Mouse (Mus musculus): ENCODE data around the gene Syne1. TPM values are rescaled to one million over a fixed set of nuclear protein-coding genes. Genes with fewer than 3 reads are reported as not detected.

Syne1 gene
- polyA plus RNA-seq, 1 experiment from 2014 or later: 7.5 TPM

DNA sequence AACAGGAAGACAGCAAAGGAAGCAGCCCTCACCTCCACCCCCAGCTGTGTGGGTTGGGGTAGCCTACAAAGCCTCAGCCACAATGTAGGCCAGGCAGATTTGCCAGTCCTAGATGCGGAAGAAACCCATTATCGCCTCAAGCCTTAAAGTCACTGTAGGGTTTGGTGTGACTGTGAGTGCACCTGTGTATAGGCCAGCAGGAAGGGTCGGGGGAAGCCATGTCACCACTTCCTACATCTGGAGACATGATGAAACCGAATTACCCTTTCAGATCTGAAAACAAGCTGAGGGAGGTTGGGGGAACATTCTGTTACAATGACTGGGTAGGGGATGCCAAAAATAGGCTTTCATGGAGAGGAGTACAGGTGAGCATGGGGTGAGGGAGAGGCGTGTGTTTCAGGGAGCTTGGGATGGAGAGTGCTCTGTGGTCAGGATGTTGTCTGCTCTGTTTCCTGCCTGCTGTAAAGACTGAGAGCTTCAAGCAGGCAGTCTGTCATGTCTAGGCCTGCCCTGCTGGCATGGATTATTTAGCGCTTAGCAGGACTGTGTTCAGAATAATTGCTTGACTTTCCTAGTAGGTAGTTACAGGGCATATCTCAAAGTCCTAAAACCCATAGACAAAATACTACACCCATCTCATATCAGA, 167.0 kb downstream of the Syne1 start:
- no peak overlapping the region for H3K27ac ChIP-seq
- H3K4me1 ChIP-seq (replicated peaks): no peaks in the 10 kb centered on the region
- no peaks in the 10 kb centered on the region for H3K9me3 ChIP-seq
- ATAC-seq: no peak
- H3K36me3 ChIP-seq: no peaks in the 10 kb centered on the region
- no peak overlapping the region for H3K9ac ChIP-seq (replicated peaks)
- no peaks in the 10 kb centered on the region for H3K27me3 ChIP-seq
- no peak overlapping the region for H3K4me3 ChIP-seq (replicated peaks)
- H3K4me2 ChIP-seq (replicated peaks): no peak overlapping the region
- 84% methylated on average over 6 of the region's 6 CpGs for WGBS

DNA sequence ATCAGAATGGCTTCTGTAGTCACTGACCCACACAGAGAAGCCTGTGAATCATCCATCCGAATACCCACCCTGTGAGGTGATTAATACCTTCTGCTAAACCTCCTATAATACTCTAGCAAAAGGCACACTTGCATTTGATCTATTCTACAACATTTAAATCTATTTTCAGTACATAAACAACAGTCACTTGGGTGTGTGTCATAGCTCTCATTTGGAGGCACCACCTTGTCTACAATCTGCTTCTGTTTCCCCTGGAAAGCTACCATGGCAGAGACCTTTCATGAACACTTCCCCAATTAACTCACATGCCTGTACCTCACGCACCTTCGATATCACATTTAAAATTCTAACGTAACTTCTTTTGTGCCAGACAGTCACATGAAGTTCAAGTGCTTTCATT, 169.7 kb downstream of the Syne1 start:
- H3K36me3 ChIP-seq: no peaks in the 10 kb centered on the region
- no peaks in the 10 kb centered on the region for H3K9me3 ChIP-seq
- H3K4me2 ChIP-seq (replicated peaks): no peak overlapping the region
- H3K27me3 ChIP-seq: no peaks in the 10 kb centered on the region
- no peak overlapping the region for H3K27ac ChIP-seq
- 92% methylated on average over 4 of the region's 4 CpGs for WGBS
- no peak overlapping the region for H3K4me3 ChIP-seq (replicated peaks)
- no peaks in the 10 kb centered on the region for H3K4me1 ChIP-seq (replicated peaks)
- no peak for ATAC-seq
- H3K9ac ChIP-seq (replicated peaks): no peak overlapping the region

DNA sequence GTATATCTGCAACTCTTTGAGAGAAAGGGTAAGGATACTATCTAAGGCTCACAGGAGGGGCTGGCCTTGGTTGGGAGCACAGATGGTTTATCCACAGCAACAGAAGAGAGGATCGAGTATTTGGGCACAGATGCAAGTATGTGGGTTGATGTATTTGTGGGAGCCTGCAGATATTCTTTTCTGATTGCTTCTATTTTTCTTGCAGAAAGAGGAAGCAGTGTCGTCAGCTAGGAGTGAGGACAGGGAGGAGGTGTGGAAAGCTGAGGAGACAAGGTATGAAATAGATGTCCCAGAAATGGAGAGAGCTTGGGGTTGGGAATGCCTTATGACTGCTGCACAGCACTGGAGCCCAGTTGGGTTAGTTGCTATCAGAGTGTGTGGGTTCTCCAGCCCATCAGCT, 172.3 kb downstream of the Syne1 start:
- H3K4me1 ChIP-seq (replicated peaks): no peaks in the 10 kb centered on the region
- H3K9ac ChIP-seq (replicated peaks): no peak overlapping the region
- WGBS: 78% methylated on average over 2 of the region's 2 CpGs

DNA sequence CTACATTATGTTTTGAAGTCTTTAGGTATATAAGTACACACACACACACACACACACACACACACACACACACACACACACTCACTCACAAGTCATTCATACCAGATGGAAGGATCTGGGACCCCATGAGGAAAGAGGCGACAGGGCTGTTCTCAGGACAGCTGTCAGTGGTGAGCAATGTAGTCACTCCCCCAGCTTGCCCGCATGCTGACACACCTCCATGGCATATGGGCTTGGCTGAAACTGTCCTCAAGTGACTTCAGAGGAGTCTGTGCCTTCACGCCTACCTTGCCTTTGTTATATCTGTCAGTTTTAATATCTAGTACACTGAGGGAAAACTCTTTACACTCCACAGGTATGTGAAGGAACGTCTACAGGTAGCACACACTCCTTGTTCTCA, 181.7 kb downstream of the Syne1 start:
- ATAC-seq: no peak
- WGBS: 86% methylated on average over 4 of the region's 4 CpGs

More for the DNA sequence above, 172.3 kb downstream of the Syne1 start:
- Histone ChIP-seq H3K36me3 (no peaks in the 10 kb centered on the region), H3K27me3 (no peaks in the 10 kb centered on the region), H3K4me3 (replicated peaks) (no peak overlapping the region), H3K27ac (no peak overlapping the region), H3K9me3 (no peaks in the 10 kb centered on the region), H3K4me2 (replicated peaks) (no peak overlapping the region)
- ATAC-seq: no peak

DNA sequence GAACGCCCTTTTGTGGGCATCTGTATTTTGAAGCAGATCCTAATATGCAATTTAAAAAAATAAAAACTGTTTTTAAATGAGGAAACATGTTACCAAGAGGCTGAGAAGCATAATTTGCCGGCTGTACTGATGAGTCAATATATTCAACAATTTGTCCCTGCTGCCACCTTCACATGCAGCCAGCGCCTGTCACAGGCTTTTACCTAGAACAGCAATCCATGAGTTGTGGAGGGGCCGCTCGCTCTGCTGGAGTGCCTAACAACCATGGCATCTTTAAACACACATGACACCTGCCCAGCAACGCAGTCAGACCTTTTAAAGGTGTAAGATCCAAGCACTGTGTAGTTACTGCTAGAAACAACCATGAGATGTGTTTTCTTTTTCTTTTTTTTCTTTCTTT, 183.0 kb downstream of the Syne1 start:
- Histone ChIP-seq H3K27ac (no peak overlapping the region), H3K9me3 (no peaks in the 10 kb centered on the region), H3K36me3 (no peaks in the 10 kb centered on the region), H3K4me3 (replicated peaks) (no peak overlapping the region), H3K27me3 (no peaks in the 10 kb centered on the region), H3K4me1 (replicated peaks) (no peaks in the 10 kb centered on the region), H3K4me2 (replicated peaks) (no peak overlapping the region), H3K9ac (replicated peaks) (no peak overlapping the region)
- ATAC-seq: no peak
- 80% methylated on average over 6 of the region's 6 CpGs for WGBS

More for the DNA sequence above, 181.7 kb downstream of the Syne1 start:
- Histone ChIP-seq H3K27me3 (no peaks in the 10 kb centered on the region), H3K4me2 (replicated peaks) (no peak overlapping the region), H3K27ac (no peak overlapping the region), H3K9ac (replicated peaks) (no peak overlapping the region), H3K36me3 (no peaks in the 10 kb centered on the region), H3K4me1 (replicated peaks) (no peaks in the 10 kb centered on the region), H3K4me3 (replicated peaks) (no peak overlapping the region), H3K9me3 (no peaks in the 10 kb centered on the region)

DNA sequence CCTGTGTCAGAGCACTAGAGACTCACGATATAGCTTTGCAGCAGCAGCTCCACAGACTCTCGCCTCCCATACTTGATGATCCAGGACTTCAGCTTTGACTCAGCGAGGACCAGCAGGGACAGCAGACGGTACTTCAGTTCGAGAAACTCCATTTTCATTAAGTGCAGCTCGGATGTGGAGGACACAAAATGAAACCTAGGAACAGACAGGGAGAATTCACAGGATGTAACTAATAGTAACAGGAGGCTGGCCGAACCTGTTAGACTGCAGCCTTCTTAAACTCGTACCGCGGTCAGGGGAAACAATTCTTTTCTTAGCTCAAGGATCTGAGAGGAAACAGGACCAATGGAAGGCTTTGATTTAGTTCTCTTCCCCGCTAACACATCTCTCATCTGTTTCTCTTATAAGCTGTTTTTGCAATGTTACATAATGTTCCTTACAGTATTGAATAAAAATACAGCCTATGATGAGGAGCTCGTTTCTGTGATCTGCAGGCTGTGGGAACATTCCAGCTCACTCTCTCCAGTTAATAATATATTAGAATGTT, 183.7 kb downstream of the Syne1 start:
- Histone ChIP-seq H3K9me3 (no peaks in the 10 kb centered on the region), H3K4me2 (replicated peaks) (no peak overlapping the region), H3K4me3 (replicated peaks) (no peak overlapping the region), H3K4me1 (replicated peaks) (no peaks in the 10 kb centered on the region), H3K9ac (replicated peaks) (no peak overlapping the region), H3K27ac (no peak overlapping the region), H3K36me3 (no peaks in the 10 kb centered on the region), H3K27me3 (no peaks in the 10 kb centered on the region)
- ATAC-seq: no peak
- WGBS: 72% methylated on average over 12 of the region's 12 CpGs

DNA sequence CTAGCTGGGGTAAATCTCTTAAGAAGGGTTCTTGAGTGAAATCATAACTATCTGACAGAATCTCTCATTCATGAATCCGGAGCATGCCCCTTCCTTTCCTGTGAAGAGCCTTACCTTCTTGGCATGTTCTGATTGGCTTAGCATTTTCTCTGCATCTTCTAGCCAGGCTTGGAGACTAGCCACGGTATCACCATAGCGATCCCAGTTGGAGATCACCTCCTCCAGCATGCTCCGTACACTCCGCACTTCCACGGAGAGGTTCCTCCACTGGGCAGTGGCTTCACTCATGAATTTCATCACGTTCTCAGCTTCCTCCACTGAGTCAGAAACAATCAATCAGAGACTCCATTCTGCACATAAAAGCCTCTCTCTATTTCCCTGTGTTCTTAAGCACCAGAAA, 190.7 kb downstream of the Syne1 start:
- Histone ChIP-seq H3K4me3 (replicated peaks) (no peak overlapping the region), H3K27ac (no peak overlapping the region), H3K4me2 (replicated peaks) (no peak overlapping the region), H3K4me1 (replicated peaks) (no peaks in the 10 kb centered on the region), H3K36me3 (no peaks in the 10 kb centered on the region), H3K27me3 (no peaks in the 10 kb centered on the region), H3K9ac (replicated peaks) (no peak overlapping the region), H3K9me3 (no peaks in the 10 kb centered on the region)
- ATAC-seq: no peak
- 55% methylated on average over 7 of the region's 7 CpGs for WGBS

DNA sequence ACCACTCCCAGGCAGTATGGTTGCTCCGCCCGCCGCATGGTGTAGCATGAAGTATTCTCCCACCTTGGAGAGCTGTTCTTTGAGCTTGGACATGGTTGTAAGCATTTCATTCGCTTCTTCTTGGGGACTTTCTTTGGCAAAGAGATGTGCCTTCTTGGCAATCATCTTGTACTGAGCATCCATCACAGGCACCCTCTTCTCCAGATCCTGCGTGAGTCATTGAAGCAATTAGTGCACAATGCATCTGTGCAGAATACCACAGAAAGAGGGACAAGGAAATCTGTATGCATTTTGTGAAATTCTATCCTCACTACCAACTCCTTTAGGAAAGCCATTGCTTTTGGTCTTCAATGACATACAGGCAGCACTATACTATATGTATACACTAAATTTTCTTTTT, 194.7 kb downstream of the Syne1 start:
- H3K9me3 ChIP-seq: no peaks in the 10 kb centered on the region
- WGBS: 84% methylated on average over 5 of the region's 5 CpGs
- H3K4me2 ChIP-seq (replicated peaks): no peak overlapping the region
- H3K27me3 ChIP-seq: no peaks in the 10 kb centered on the region
- no peak for ATAC-seq
- H3K4me3 ChIP-seq (replicated peaks): no peak overlapping the region
- no peaks in the 10 kb centered on the region for H3K36me3 ChIP-seq
- no peaks in the 10 kb centered on the region for H3K4me1 ChIP-seq (replicated peaks)
- H3K9ac ChIP-seq (replicated peaks): no peak overlapping the region
- H3K27ac ChIP-seq: no peak overlapping the region

DNA sequence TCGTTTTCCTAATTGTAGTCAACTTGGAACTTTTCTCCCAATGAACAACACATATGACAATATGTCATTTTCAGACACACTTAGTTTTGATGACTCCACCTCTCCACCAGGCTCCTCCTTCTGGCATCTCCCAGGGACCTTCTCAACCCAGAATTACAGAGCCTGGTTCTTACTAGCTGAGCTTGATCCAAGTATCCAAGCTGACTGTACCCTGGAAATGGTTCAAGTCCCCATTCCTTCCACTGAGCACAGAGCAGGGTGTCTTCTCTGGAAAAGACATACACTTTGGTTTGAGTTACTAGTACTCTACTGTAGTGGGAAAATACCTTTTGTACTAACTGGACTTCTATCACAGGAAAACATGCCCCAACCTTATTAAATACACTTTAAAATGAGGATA, 197.9 kb downstream of the Syne1 start:
- no peak overlapping the region for H3K27ac ChIP-seq
- no peak for ATAC-seq

DNA sequence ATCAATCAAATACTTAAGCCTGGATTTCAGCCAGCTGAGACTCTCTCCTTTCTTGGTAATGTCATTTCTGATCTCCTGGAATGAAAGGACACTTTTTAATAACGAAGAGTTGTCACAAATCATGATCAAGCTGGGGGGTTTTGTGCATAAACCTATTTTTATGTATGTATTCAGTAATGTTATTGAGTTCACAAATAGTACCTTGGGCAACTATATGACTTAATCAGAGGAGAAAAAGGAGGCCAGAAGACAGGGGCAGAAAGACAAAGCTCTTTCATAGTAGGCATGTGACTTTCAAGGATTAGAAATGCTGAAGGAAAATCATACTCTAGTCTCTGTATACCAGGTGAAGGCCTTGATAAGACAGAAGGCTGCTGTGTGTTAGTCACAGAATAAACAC, 204.4 kb downstream of the Syne1 start:
- no peaks in the 10 kb centered on the region for H3K27me3 ChIP-seq
- H3K4me1 ChIP-seq (replicated peaks): no peaks in the 10 kb centered on the region
- H3K9me3 ChIP-seq: no peaks in the 10 kb centered on the region
- no peak overlapping the region for H3K27ac ChIP-seq
- no peak overlapping the region for H3K9ac ChIP-seq (replicated peaks)
- no peak for ATAC-seq
- no peak overlapping the region for H3K4me3 ChIP-seq (replicated peaks)
- 63% methylated on average over 1 of the region's 1 CpGs for WGBS
- H3K36me3 ChIP-seq: no peaks in the 10 kb centered on the region
- no peak overlapping the region for H3K4me2 ChIP-seq (replicated peaks)

More for the DNA sequence above, 197.9 kb downstream of the Syne1 start:
- Histone ChIP-seq H3K36me3 (no peaks in the 10 kb centered on the region), H3K4me1 (replicated peaks) (no peaks in the 10 kb centered on the region), H3K27me3 (no peaks in the 10 kb centered on the region), H3K9me3 (no peaks in the 10 kb centered on the region), H3K4me2 (replicated peaks) (no peak overlapping the region), H3K4me3 (replicated peaks) (no peak overlapping the region), H3K9ac (replicated peaks) (no peak overlapping the region)
- WGBS: 93% methylated on average over 1 of the region's 1 CpGs

DNA sequence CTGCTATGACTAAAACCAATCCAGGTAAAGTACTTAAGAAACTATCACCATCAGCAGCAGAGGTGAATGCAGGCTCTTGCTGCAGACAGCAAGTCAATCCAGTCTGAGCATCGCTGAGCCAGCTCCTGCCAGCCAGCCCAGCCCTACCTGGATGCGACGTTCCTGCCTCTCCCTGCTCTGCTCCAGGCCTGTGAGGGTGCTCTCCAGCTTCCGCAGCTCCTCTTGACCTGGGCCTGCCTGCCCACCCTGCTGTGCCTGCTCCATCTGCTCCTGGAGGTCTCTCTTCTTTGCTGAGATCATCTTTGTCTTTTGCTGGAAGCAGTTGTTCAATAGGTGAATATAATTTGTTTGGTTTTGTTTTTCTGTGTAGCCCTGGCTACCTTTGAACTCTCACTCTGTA, 208.1 kb downstream of the Syne1 start:
- Histone ChIP-seq H3K9ac (replicated peaks) (no peak overlapping the region), H3K4me2 (replicated peaks) (no peak overlapping the region), H3K36me3 (no peaks in the 10 kb centered on the region), H3K27me3 (no peaks in the 10 kb centered on the region), H3K27ac (no peak overlapping the region), H3K4me3 (replicated peaks) (no peak overlapping the region), H3K9me3 (no peaks in the 10 kb centered on the region), H3K4me1 (replicated peaks) (no peaks in the 10 kb centered on the region)
- WGBS: 64% methylated on average over 4 of the region's 4 CpGs
- ATAC-seq: no peak

DNA sequence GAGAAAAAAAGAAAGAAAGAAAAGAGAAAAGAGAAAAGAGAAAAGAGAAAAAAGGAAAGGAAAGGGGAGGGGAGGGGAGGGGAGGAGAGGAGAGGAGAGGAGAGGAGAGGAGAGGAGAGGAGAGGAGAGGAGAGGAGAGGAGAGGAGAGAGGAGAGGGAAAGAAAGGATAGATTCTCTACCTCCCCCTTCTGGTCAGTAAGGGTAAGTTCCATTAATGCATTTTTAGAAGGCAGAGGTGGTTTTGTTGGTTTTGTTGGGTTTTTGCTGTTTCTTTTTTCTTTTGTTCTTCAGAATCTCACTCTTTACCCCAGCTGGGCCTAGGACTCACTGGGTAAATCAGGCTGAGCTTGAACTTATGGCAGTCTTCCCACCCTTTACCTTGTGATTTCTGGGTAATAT, 214.9 kb downstream of the Syne1 start:
- H3K27ac ChIP-seq: no peak overlapping the region
- ATAC-seq: no peak
- H3K27me3 ChIP-seq: no peaks in the 10 kb centered on the region
- no peak overlapping the region for H3K4me2 ChIP-seq (replicated peaks)
- H3K4me3 ChIP-seq (replicated peaks): no peak overlapping the region
- H3K9me3 ChIP-seq: no peaks in the 10 kb centered on the region
- no peaks in the 10 kb centered on the region for H3K4me1 ChIP-seq (replicated peaks)
- no peaks in the 10 kb centered on the region for H3K36me3 ChIP-seq
- no peak overlapping the region for H3K9ac ChIP-seq (replicated peaks)

DNA sequence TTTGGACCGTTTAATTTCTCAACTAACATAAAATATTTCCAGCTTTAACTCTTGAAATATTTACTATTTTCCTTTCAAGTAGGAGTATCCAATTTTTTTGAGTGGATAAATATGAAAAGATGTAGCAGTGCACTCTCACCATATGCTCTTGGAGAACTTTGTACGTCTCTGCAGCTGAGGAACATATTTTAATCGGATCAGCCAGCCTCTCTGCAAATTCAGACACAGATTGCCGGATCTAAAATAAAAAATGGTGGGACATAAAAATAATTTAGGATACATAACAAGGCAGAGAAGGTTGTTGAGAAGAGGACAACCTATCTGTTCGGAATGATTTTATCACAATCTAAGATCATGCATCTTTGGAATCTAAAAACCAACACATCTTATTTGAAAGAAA, 218.5 kb downstream of the Syne1 start:
- Histone ChIP-seq H3K36me3 (no peaks in the 10 kb centered on the region), H3K27ac (no peak overlapping the region), H3K4me2 (replicated peaks) (no peak overlapping the region), H3K27me3 (no peaks in the 10 kb centered on the region), H3K4me3 (replicated peaks) (no peak overlapping the region), H3K9me3 (no peaks in the 10 kb centered on the region), H3K9ac (replicated peaks) (no peak overlapping the region), H3K4me1 (replicated peaks) (no peaks in the 10 kb centered on the region)
- no peak for ATAC-seq
- 92% methylated on average over 5 of the region's 5 CpGs for WGBS
